Comparison of ENCODE assay signal across 15 mouse cellular contexts in genomic region chr2:35693037-35693436, GRCm38 (mm10).
DNase-seq lines count a peak whose midpoint lies in the region; ATAC-seq and TF ChIP-seq lines count a peak whose summit lies in the region.
"Had no signal": no experiment of that assay in that cellular context is flagged by ENCODE, and none has a peak within 500 bp of the region (broad histone marks: within the 10 kb centered on the region; RNA-seq: fewer than 3 reads in every experiment).

No protein-coding gene starts in this region.

- DNase-seq in gastrocnemius, adult 2 months, result no peak
- no peak for DNase-seq in gastrocnemius, postnatal 36 days
- no peak for DNase-seq in kidney, adult 2 months
- DNase-seq in kidney, postnatal 4 days, result no peak
- DNase-seq in lung, postnatal 0 days (ENCODE audit: low spot score), result no peak
- DNase-seq in lung, postnatal 4 days, result no peak
- DNase-seq: adrenal gland, adult 8-10 months; cerebellum, postnatal 25 days; heart, postnatal 36 days; thymus, adult 18-20 months had no signal

- H3K27me3 ChIP-seq in kidney, adult 2 months (replicated peaks; ENCODE audit: control insufficient read depth, insufficient read depth, low read length), result no peaks in the 10 kb centered on the region
- H3K27me3 ChIP-seq in lung, postnatal 0 days (replicated peaks; ENCODE audit: insufficient read depth, low read length), result no peaks in the 10 kb centered on the region
- H3K27me3 ChIP-seq in stomach, embryonic 16.5 days (ENCODE audit: control insufficient read depth, insufficient read depth, low read length), result no peaks in the 10 kb centered on the region
- H3K27me3 ChIP-seq: midbrain, embryonic 15.5 days had no signal

- WGBS in kidney, adult 2 months, result 48% methylated on average over 7 of the region's 7 CpGs
- 45% methylated on average over 7 of the region's 7 CpGs for WGBS in lung, postnatal 0 days
- WGBS in stomach, embryonic 16.5 days, result 74% methylated on average over 7 of the region's 7 CpGs

- ATAC-seq in lung, postnatal 0 days, result no peak
- ATAC-seq in stomach, embryonic 16.5 days (ENCODE audit: insufficient read depth, low FRiP score), result no peak
- ATAC-seq in cerebellum, adult (ENCODE audit: insufficient number of reproducible peaks, low FRiP score, low TSS enrichment), result no peak
- ATAC-seq: inflammation-experienced regulatory T-cells, adult 6 months; midbrain, embryonic 15.5 days had no signal

- H3K4me2 ChIP-seq in lung, postnatal 0 days (replicated peaks; ENCODE audit: low read depth, low read length), result peak overlapping the region; percentile 50
- peak overlapping the region; percentile 50 for H3K4me2 ChIP-seq in stomach, embryonic 16.5 days (ENCODE audit: low read depth, low read length)
- H3K4me2 ChIP-seq: midbrain, embryonic 15.5 days had no signal

- TF ChIP-seq CTCF in gastrocnemius, adult 2 months (IDR thresholded peaks at IDR 0.05), result no peak
- TF ChIP-seq CTCF in kidney, adult 2 months (conservative IDR thresholded peaks at IDR 0.05; ENCODE audit: insufficient read depth, insufficient read length, low read depth, low read length), result no peak
- 0 out of 2 replicates have a peak, but pooled peaks have one; percentile 4 for TF ChIP-seq CTCF in lung, postnatal 0 days (IDR thresholded peaks at IDR 0.05)

- H3K36me3 ChIP-seq in kidney, adult 2 months (ENCODE audit: control insufficient read depth, insufficient read depth, low read length), result no peaks in the 10 kb centered on the region
- H3K36me3 ChIP-seq in lung, postnatal 0 days (ENCODE audit: insufficient read depth, low read length), result no peaks in the 10 kb centered on the region
- no peaks in the 10 kb centered on the region for H3K36me3 ChIP-seq in stomach, embryonic 16.5 days (ENCODE audit: control insufficient read depth, insufficient read depth, low read length)
- H3K36me3 ChIP-seq: midbrain, embryonic 15.5 days had no signal

- no peak overlapping the region for H3K4me3 ChIP-seq in gastrocnemius, adult 2 months
- no peak overlapping the region for H3K4me3 ChIP-seq in kidney, adult 2 months (ENCODE audit: insufficient read depth, low read depth, low read length)
- H3K4me3 ChIP-seq in lung, postnatal 0 days (ENCODE audit: low read depth, low read length), result 0 out of 2 replicates have a peak overlapping the region, but pooled peaks have one; percentile 12
- H3K4me3 ChIP-seq in stomach, embryonic 16.5 days (replicated peaks; ENCODE audit: low read length), result no peak overlapping the region
- H3K4me3 ChIP-seq: embryonic facial prominence, embryonic 10.5 days; midbrain, embryonic 15.5 days had no signal

- H3K4me1 ChIP-seq in kidney, adult 2 months (ENCODE audit: control insufficient read depth, insufficient read depth, low read length), result peaks cover 66% of the 10 kb centered on the region
- peaks cover 80% of the 10 kb centered on the region for H3K4me1 ChIP-seq in lung, postnatal 0 days (ENCODE audit: insufficient read depth, low read depth, low read length)
- H3K4me1 ChIP-seq in stomach, embryonic 16.5 days (ENCODE audit: control insufficient read depth, insufficient read depth, low read length), result peaks cover 98% of the 10 kb centered on the region

- H3K9ac ChIP-seq in lung, postnatal 0 days (replicated peaks; ENCODE audit: low read depth), result 0 out of 2 replicates have a peak overlapping the region, but pooled peaks have one; percentile 2
- H3K9ac ChIP-seq in stomach, embryonic 16.5 days (ENCODE audit: low read length), result peak overlapping the region; percentile 49
- H3K9ac ChIP-seq: midbrain, embryonic 15.5 days had no signal

- intact Hi-C loops in gastrocnemius, adult 2 months (cut with DNase I), result no loop called here
- intact Hi-C loops in gastrocnemius, postnatal 36 days (cut with DNase I), result no loop called here

- peak overlapping the region; percentile 78; the same call in 1 of the 2 replicates for H3K27ac ChIP-seq in gastrocnemius, adult 2 months
- H3K27ac ChIP-seq in kidney, adult 2 months (ENCODE audit: insufficient read depth, low read depth, low read length), result peak overlapping the region; percentile 17; the same call in 1 of the 2 replicates
- H3K27ac ChIP-seq in lung, postnatal 0 days (ENCODE audit: low read length), result peak overlapping the region; percentile 78
- peak overlapping the region; percentile 92 for H3K27ac ChIP-seq in stomach, embryonic 16.5 days (ENCODE audit: low read length)
- H3K27ac ChIP-seq: midbrain, embryonic 15.5 days had no signal

- no peaks in the 10 kb centered on the region for H3K9me3 ChIP-seq in lung, postnatal 0 days (ENCODE audit: low read length)
- no peaks in the 10 kb centered on the region for H3K9me3 ChIP-seq in stomach, embryonic 16.5 days (replicated peaks; ENCODE audit: control insufficient read depth, low read length)
- H3K9me3 ChIP-seq: embryonic facial prominence, embryonic 10.5 days; midbrain, embryonic 15.5 days had no signal

- TF ChIP-seq EP300 in lung, postnatal 0 days (IDR thresholded peaks at IDR 0.05), result no peak

- TF ChIP-seq POLR2A in kidney, adult 2 months (IDR thresholded peaks at IDR 0.05; ENCODE audit: low read depth, low read length), result no peak

Comparison
In these comparisons a context has a peak if more than half of its experiments do, and no peak if none do; other contexts are left out.
1. H3K27ac ChIP-seq: peak in every context shown above with its lines; median percentile 92 in stomach, embryonic 16.5 days; 78 in gastrocnemius, adult 2 months; 78 in lung, postnatal 0 days; 17 in kidney, adult 2 months.